Mouse (Mus musculus): Measurements from ENCODE around the gene Cdca7l. TPM values are rescaled to one million over a fixed set of nuclear protein-coding genes. Genes with fewer than 3 reads are reported as not detected.

Gene Cdca7l
- polyA plus RNA-seq, 1 experiment from 2014 or later = 3.6 TPM

GRCm38 (mm10) chr12:117820859-117821221 lies 16.8 kb downstream of the Cdca7l start:
- no peak overlapping the region for H3K27ac ChIP-seq (ENCODE audit: low read length)
- no peak for ATAC-seq
- H3K9ac ChIP-seq (ENCODE audit: low read depth, low read length) = no peak overlapping the region
- no peaks in the 10 kb centered on the region for H3K9me3 ChIP-seq (replicated peaks; ENCODE audit: control insufficient read depth, low read length, poor library complexity, severe bottlenecking)
- no peaks in the 10 kb centered on the region for H3K36me3 ChIP-seq (ENCODE audit: control insufficient read depth, insufficient read depth, low read length)
- H3K4me1 ChIP-seq (ENCODE audit: control insufficient read depth, insufficient read depth, low read length) = no peaks in the 10 kb centered on the region
- no peak overlapping the region for H3K4me3 ChIP-seq (ENCODE audit: low read depth, low read length)
- peaks cover 8% of the 10 kb centered on the region for H3K27me3 ChIP-seq (ENCODE audit: control insufficient read depth, insufficient read depth, low read depth, low read length)
- no peak overlapping the region for H3K4me2 ChIP-seq (ENCODE audit: low read length)

- no peak overlapping the region for H3K4me2 ChIP-seq (ENCODE audit: low read length)
- no peaks in the 10 kb centered on the region for H3K36me3 ChIP-seq (ENCODE audit: control insufficient read depth, insufficient read depth, low read length)
- H3K27ac ChIP-seq (ENCODE audit: low read length) = no peak overlapping the region
- H3K4me3 ChIP-seq (ENCODE audit: low read depth, low read length) = no peak overlapping the region
- H3K4me1 ChIP-seq (ENCODE audit: control insufficient read depth, insufficient read depth, low read length) = no peaks in the 10 kb centered on the region
- no peak for ATAC-seq
- no peak overlapping the region for H3K9ac ChIP-seq (ENCODE audit: low read depth, low read length)
- 77% methylated on average over 1 of the region's 1 CpGs for WGBS
- H3K27me3 ChIP-seq (ENCODE audit: control insufficient read depth, insufficient read depth, low read depth, low read length) = peaks cover 8% of the 10 kb centered on the region
- no peaks in the 10 kb centered on the region for H3K9me3 ChIP-seq (replicated peaks; ENCODE audit: control insufficient read depth, low read length, poor library complexity, severe bottlenecking)
These were observed 17.3 kb downstream of the Cdca7l start for GRCm38 (mm10) chr12:117821394-117821793.

GRCm38 (mm10) chr12:117828350-117828749 lies 24.3 kb downstream of the Cdca7l start:
- Histone ChIP-seq H3K9me3 (replicated peaks; ENCODE audit: control insufficient read depth, low read length, poor library complexity, severe bottlenecking) (no peaks in the 10 kb centered on the region), H3K27me3 (ENCODE audit: control insufficient read depth, insufficient read depth, low read depth, low read length) (no peaks in the 10 kb centered on the region), H3K4me3 (ENCODE audit: low read depth, low read length) (no peak overlapping the region), H3K36me3 (ENCODE audit: control insufficient read depth, insufficient read depth, low read length) (no peaks in the 10 kb centered on the region), H3K27ac (ENCODE audit: low read length) (no peak overlapping the region), H3K4me2 (ENCODE audit: low read length) (no peak overlapping the region), H3K9ac (ENCODE audit: low read depth, low read length) (no peak overlapping the region), H3K4me1 (ENCODE audit: control insufficient read depth, insufficient read depth, low read length) (no peaks in the 10 kb centered on the region)
- 86% methylated on average over 3 of the region's 3 CpGs for WGBS
- no peak for ATAC-seq

- Histone ChIP-seq H3K27ac (ENCODE audit: low read length) (no peak overlapping the region), H3K4me3 (ENCODE audit: low read depth, low read length) (no peak overlapping the region), H3K27me3 (ENCODE audit: control insufficient read depth, insufficient read depth, low read depth, low read length) (no peaks in the 10 kb centered on the region), H3K9me3 (replicated peaks; ENCODE audit: control insufficient read depth, low read length, poor library complexity, severe bottlenecking) (no peaks in the 10 kb centered on the region), H3K4me1 (ENCODE audit: control insufficient read depth, insufficient read depth, low read length) (no peaks in the 10 kb centered on the region), H3K36me3 (ENCODE audit: control insufficient read depth, insufficient read depth, low read length) (no peaks in the 10 kb centered on the region), H3K9ac (ENCODE audit: low read depth, low read length) (no peak overlapping the region), H3K4me2 (ENCODE audit: low read length) (no peak overlapping the region)
- 83% methylated on average over 8 of the region's 8 CpGs for WGBS
- no peak for ATAC-seq
These were observed 27.4 kb downstream of the Cdca7l start for GRCm38 (mm10) chr12:117831351-117831961.

GRCm38 (mm10) chr12:117832190-117832589 lies 28.1 kb downstream of the Cdca7l start:
- no peaks in the 10 kb centered on the region for H3K4me1 ChIP-seq (ENCODE audit: control insufficient read depth, insufficient read depth, low read length)
- no peaks in the 10 kb centered on the region for H3K36me3 ChIP-seq (ENCODE audit: control insufficient read depth, insufficient read depth, low read length)
- no peak overlapping the region for H3K4me3 ChIP-seq (ENCODE audit: low read depth, low read length)
- H3K9me3 ChIP-seq (replicated peaks; ENCODE audit: control insufficient read depth, low read length, poor library complexity, severe bottlenecking) = no peaks in the 10 kb centered on the region
- H3K27ac ChIP-seq (ENCODE audit: low read length) = no peak overlapping the region
- no peak overlapping the region for H3K4me2 ChIP-seq (ENCODE audit: low read length)
- H3K9ac ChIP-seq (ENCODE audit: low read depth, low read length) = no peak overlapping the region
- no peaks in the 10 kb centered on the region for H3K27me3 ChIP-seq (ENCODE audit: control insufficient read depth, insufficient read depth, low read depth, low read length)
- 59% methylated on average over 5 of the region's 5 CpGs for WGBS
- ATAC-seq = no peak

GRCm38 (mm10) chr12:117834652-117835051 lies 30.6 kb downstream of the Cdca7l start:
- no peaks in the 10 kb centered on the region for H3K36me3 ChIP-seq (ENCODE audit: control insufficient read depth, insufficient read depth, low read length)
- 81% methylated on average over 2 of the region's 2 CpGs for WGBS
- no peaks in the 10 kb centered on the region for H3K4me1 ChIP-seq (ENCODE audit: control insufficient read depth, insufficient read depth, low read length)
- H3K4me2 ChIP-seq (ENCODE audit: low read length) = no peak overlapping the region
- H3K27me3 ChIP-seq (ENCODE audit: control insufficient read depth, insufficient read depth, low read depth, low read length) = no peaks in the 10 kb centered on the region
- no peak overlapping the region for H3K4me3 ChIP-seq (ENCODE audit: low read depth, low read length)
- no peak overlapping the region for H3K9ac ChIP-seq (ENCODE audit: low read depth, low read length)
- no peak overlapping the region for H3K27ac ChIP-seq (ENCODE audit: low read length)
- no peak for ATAC-seq
- H3K9me3 ChIP-seq (replicated peaks; ENCODE audit: control insufficient read depth, low read length, poor library complexity, severe bottlenecking) = no peaks in the 10 kb centered on the region

GRCm38 (mm10) chr12:117835371-117835770 lies 31.3 kb downstream of the Cdca7l start:
- H3K4me2 ChIP-seq (ENCODE audit: low read length) = no peak overlapping the region
- H3K27ac ChIP-seq (ENCODE audit: low read length) = no peak overlapping the region
- ATAC-seq = no peak
- no peaks in the 10 kb centered on the region for H3K36me3 ChIP-seq (ENCODE audit: control insufficient read depth, insufficient read depth, low read length)
- no peak overlapping the region for H3K9ac ChIP-seq (ENCODE audit: low read depth, low read length)
- no peaks in the 10 kb centered on the region for H3K4me1 ChIP-seq (ENCODE audit: control insufficient read depth, insufficient read depth, low read length)
- H3K9me3 ChIP-seq (replicated peaks; ENCODE audit: control insufficient read depth, low read length, poor library complexity, severe bottlenecking) = no peaks in the 10 kb centered on the region
- 63% methylated on average over 10 of the region's 10 CpGs for WGBS
- no peaks in the 10 kb centered on the region for H3K27me3 ChIP-seq (ENCODE audit: control insufficient read depth, insufficient read depth, low read depth, low read length)
- no peak overlapping the region for H3K4me3 ChIP-seq (ENCODE audit: low read depth, low read length)

GRCm38 (mm10) chr12:117837376-117837775 lies 33.3 kb downstream of the Cdca7l start:
- no peak overlapping the region for H3K9ac ChIP-seq (ENCODE audit: low read depth, low read length)
- no peaks in the 10 kb centered on the region for H3K9me3 ChIP-seq (replicated peaks; ENCODE audit: control insufficient read depth, low read length, poor library complexity, severe bottlenecking)
- ATAC-seq = no peak
- H3K4me2 ChIP-seq (ENCODE audit: low read length) = no peak overlapping the region
- no peaks in the 10 kb centered on the region for H3K36me3 ChIP-seq (ENCODE audit: control insufficient read depth, insufficient read depth, low read length)
- no peak overlapping the region for H3K27ac ChIP-seq (ENCODE audit: low read length)
- no peak overlapping the region for H3K4me3 ChIP-seq (ENCODE audit: low read depth, low read length)
- H3K4me1 ChIP-seq (ENCODE audit: control insufficient read depth, insufficient read depth, low read length) = no peaks in the 10 kb centered on the region
- WGBS = 87% methylated on average over 4 of the region's 4 CpGs
- H3K27me3 ChIP-seq (ENCODE audit: control insufficient read depth, insufficient read depth, low read depth, low read length) = no peaks in the 10 kb centered on the region

- no peak overlapping the region for H3K9ac ChIP-seq (ENCODE audit: low read depth, low read length)
- H3K9me3 ChIP-seq (replicated peaks; ENCODE audit: control insufficient read depth, low read length, poor library complexity, severe bottlenecking) = no peaks in the 10 kb centered on the region
- 90% methylated on average over 1 of the region's 1 CpGs for WGBS
- no peak for ATAC-seq
- H3K4me2 ChIP-seq (ENCODE audit: low read length) = no peak overlapping the region
- H3K27ac ChIP-seq (ENCODE audit: low read length) = no peak overlapping the region
- H3K27me3 ChIP-seq (ENCODE audit: control insufficient read depth, insufficient read depth, low read depth, low read length) = no peaks in the 10 kb centered on the region
- H3K36me3 ChIP-seq (ENCODE audit: control insufficient read depth, insufficient read depth, low read length) = no peaks in the 10 kb centered on the region
- H3K4me1 ChIP-seq (ENCODE audit: control insufficient read depth, insufficient read depth, low read length) = no peaks in the 10 kb centered on the region
- no peak overlapping the region for H3K4me3 ChIP-seq (ENCODE audit: low read depth, low read length)
These were observed 36.6 kb downstream of the Cdca7l start for GRCm38 (mm10) chr12:117840705-117841104.

All from midbrain, embryonic 16.5 days (tissue).